Mouse (Mus musculus) urinary bladder, adult 18-20 months (tissue): ENCODE measurements around the gene Olfr643.

Experiments used
- DNase-seq, 2 experiments: peaks; one replicate each; pipeline ENCODE4 v3.0.0; 2022; ENCODE audit warnings: low spot score in 2 of 2, mixed read lengths in 2 of 2

The Olfr643 gene

GRCm38 (mm10) chr7:104137305-104137704 lies at the start of gene Olfr643:
Gene Olfr643, minus strand, starts transcription at chr7:104137405.
- DNase-seq, result no peak

- DNase-seq, result no peak
These were observed 46.1 kb upstream of the Olfr643 start, which contains the start of gene Olfr648 for GRCm38 (mm10) chr7:104183292-104183691. Gene Olfr648, minus strand, starts transcription at chr7:104183392.

GRCm38 (mm10) chr7:104179074-104179473 lies 41.9 kb upstream of the Olfr643 start:
- no peak for DNase-seq

GRCm38 (mm10) chr7:104178422-104179054 lies 41.3 kb upstream of the Olfr643 start:
- DNase-seq, result no peak

- DNase-seq, result no peak
These were observed 37.9 kb upstream of the Olfr643 start for GRCm38 (mm10) chr7:104175085-104175484.

- no peak for DNase-seq
These were observed 32.5 kb upstream of the Olfr643 start for GRCm38 (mm10) chr7:104169634-104170204.

GRCm38 (mm10) chr7:104167105-104167504 lies 29.9 kb upstream of the Olfr643 start:
- DNase-seq, result no peak

- DNase-seq, result no peak
These were observed 13.3 kb upstream of the Olfr643 start, which contains the start of gene Ubqlnl for GRCm38 (mm10) chr7:104150456-104150855. Gene Ubqlnl, minus strand, starts transcription at chr7:104150556.

- no peak for DNase-seq
These were observed 6.0 kb upstream of the Olfr643 start, which contains the start of gene Ubqln3 for GRCm38 (mm10) chr7:104143179-104143578. Gene Ubqln3, minus strand, starts transcription at chr7:104143279.

GRCm38 (mm10) chr7:104129726-104130125 lies 7.5 kb downstream of the Olfr643 start, which contains the start of gene Ubqln5:
Gene Ubqln5, minus strand, starts transcription at chr7:104129826.
- no peak for DNase-seq

GRCm38 (mm10) chr7:104104757-104104972 lies 32.5 kb downstream of the Olfr643 start, which contains the start of gene Olfr646:
Gene Olfr646, plus strand, starts transcription at chr7:104104873.
- DNase-seq, result no peak

GRCm38 (mm10) chr7:104103913-104104756 lies 33.1 kb downstream of the Olfr643 start:
- no peak for DNase-seq

GRCm38 (mm10) chr7:104085365-104085764 lies 51.8 kb downstream of the Olfr643 start, which contains the start of gene Olfr645:
Gene Olfr645, minus strand, starts transcription at chr7:104085465.
- DNase-seq, result no peak

GRCm38 (mm10) chr7:104071769-104072168 lies 65.4 kb downstream of the Olfr643 start, which contains the start of gene Olfr644:
Gene Olfr644, minus strand, starts transcription at chr7:104071869.
- DNase-seq, result no peak

- DNase-seq, result no peak
These were observed 75.9 kb downstream of the Olfr643 start, which contains the start of gene 4930516K23Rik for GRCm38 (mm10) chr7:104061345-104061744. Gene 4930516K23Rik, minus strand, starts transcription at chr7:104061445.

GRCm38 (mm10) chr7:104059215-104059614 lies 78.0 kb downstream of the Olfr643 start:
- no peak for DNase-seq

GRCm38 (mm10) chr7:104052566-104052965 lies 84.6 kb downstream of the Olfr643 start, which contains the start of gene Olfr642:
Gene Olfr642, minus strand, starts transcription at chr7:104052666.
- DNase-seq, result no peak

GRCm38 (mm10) chr7:104050745-104051144 lies 86.5 kb downstream of the Olfr643 start:
- DNase-seq, result no peak

- no peak for DNase-seq
These were observed 102.1 kb downstream of the Olfr643 start, which contains the start of gene Olfr641 for GRCm38 (mm10) chr7:104035145-104035544. Gene Olfr641, plus strand, starts transcription at chr7:104035445.

- no peak for DNase-seq
These were observed 110.2 kb downstream of the Olfr643 start for GRCm38 (mm10) chr7:104026978-104027377.

- no peak for DNase-seq
These were observed 111.7 kb downstream of the Olfr643 start, which contains the start of gene Olfr640 for GRCm38 (mm10) chr7:104025473-104025872. Gene Olfr640, minus strand, starts transcription at chr7:104025573.

GRCm38 (mm10) chr7:104021651-104022050 lies 115.6 kb downstream of the Olfr643 start:
- no peak for DNase-seq
